Mouse (Mus musculus) frontal cortex, adult (tissue): ENCODE data around the gene Ttll4.

ENCODE experiments used
- ATAC-seq: cut with Nextera tagmentation; 2 replicates; pipeline ENCODE4 v1.9.2; 2017; ENCODE audit warnings: mild to moderate bottlenecking, moderate library complexity, mixed read lengths; ENCODE audit not compliant: low TSS enrichment

Gene Ttll4

DNA sequence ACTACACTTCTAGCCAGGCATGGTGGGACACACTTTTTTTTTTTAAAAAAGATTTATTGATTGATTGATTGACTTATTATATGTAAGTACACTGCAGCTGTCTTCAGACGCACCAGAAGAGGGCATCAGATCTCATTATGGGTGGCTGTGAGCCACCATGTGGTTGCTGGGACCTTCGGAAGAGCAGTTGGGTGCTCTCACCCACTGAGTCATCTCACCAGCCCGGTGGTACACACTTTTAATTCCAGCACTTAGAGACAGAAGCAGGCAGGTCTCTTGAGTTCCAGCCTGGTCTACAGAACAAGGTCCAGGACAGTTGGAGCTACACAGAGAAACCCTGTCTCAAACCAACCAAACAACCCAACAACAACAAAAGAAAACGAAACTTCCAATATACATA is 50.5 kb downstream of the Ttll4 start:
- ATAC-seq, result no peak

DNA sequence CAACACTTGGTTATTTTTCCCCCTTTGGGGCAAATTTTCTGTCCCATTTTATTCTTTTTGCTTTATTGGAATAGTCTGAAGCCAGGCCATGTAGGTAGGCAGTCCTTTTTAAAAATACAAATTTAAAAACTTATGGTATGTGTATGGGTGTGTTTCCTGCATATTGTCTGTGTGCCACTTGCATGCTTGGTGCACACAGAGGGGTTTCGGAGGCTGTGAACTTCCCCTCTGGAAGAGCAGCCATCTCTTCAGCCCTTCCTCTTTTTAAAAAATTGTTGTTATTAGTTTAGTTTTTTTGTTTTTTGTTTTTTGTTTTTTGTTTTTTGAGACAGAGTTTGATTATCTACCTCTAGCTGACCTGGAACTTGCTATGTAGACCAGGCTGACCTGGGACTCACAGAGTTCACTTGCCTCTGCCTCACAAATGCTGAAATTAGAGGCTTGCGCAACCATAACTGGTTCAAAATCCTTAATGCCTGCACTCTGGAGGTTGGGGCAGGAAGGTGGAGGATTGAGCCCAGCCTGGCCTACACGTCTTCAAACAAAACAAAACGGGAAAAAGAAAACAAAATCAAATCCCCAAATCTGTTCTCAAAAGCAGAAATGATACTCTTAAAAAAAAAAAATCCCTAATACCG is 51.0 kb downstream of the Ttll4 start:
- no peak for ATAC-seq

DNA sequence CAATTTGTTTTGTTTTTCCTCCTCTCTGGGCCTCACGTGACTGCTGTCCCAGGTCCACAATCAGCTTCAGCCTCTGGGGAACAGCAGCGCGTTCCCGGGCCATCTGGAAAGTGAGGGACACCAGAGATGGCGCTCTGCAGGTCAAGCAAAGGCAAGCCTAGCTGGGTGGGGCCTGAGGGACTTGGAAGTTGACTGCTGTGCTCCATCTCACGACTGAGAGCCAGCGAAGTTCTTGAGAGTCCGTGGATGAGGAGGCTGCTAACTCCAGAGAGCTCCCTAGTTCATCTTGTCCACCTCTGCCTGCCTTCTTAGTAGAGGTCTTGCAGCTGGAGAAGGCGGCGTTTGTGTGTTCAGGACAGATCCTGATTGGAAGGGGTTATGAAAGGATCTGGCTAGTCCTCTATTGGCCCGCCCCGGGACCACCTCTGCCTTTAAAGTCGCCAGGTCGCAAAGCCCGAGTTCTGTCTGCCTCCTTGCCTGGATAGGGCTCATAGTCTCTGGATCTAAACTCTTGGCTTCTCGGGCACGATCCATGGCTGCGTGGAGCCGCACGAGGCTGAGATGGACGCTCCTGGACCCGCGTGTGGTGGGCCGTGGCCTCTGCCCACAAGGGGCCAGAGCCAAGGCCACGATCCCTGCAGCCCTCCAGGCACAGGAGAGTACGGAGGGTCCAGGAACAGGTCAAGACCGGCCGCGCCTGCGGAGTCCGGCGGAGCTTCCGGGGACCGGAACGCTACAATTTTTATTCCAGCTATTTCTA is 51.7 kb downstream of the Ttll4 start, which contains the start of gene Cyp27a1:
Gene Cyp27a1 (plus strand): TSS at position 476 of the 760 bp plus-strand sequence.
- peak; percentile 47; the same call in 1 of the 2 replicates for ATAC-seq

DNA sequence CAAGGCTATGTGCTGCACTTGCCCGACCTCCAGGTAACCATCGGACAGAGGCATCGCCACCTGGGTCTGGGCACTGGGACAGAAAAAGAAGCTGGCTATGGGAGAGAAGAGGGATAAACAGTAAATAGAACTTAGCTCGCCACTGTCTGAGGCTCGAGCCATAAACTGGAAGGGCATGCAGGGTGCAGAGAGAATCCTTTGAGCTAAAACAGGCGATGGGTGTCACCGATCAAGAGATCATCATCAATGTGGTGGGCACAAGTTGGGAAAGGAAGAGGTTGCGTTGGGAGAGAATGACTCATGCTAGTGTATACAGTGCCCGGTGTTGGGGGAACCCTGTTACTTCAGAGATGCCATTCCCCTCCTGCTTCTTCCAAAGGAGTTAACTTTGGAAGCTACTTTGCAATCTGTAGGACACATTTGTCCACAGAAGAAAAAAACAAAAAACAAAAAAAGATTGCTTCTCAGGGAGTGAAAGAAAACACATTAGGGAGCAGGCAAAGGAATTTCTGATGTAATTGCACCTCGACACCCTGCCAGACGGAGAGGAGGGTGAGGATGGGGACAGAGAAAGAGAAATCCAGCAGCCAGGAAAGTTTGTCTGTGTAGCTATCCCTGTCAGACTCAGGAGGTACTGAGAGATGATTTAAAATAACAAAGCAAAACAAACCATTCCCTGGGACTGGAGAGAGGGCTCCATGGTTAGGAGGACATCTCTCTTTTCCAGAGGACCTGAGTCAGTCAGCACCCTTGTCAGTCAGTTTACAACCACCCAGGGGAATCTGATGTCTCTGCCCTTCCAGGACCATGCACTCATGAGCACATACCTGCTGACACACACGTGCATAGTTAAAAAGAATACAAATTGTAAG is 52.5 kb downstream of the Ttll4 start:
- peak; percentile 44; the same call in 1 of the 2 replicates for ATAC-seq

DNA sequence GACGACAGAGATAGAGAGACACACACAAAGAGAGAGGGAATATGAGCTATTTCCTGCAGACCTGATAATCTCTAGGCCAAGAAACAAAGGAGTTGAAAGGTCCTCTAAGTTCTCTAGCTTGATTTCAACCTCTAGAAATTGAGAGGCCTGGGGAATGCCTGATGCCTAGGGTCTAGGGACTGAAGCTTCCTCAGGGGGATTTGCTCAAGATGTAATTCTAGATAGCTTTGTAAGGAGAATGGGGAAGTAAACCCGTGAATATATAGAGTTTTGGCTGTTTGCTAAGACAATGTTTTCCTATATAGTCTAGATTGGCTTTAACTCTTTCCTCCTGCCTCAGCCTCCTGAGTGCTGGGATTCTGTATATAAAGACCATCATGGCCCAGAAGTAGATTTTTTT is 53.4 kb downstream of the Ttll4 start:
- no peak for ATAC-seq

DNA sequence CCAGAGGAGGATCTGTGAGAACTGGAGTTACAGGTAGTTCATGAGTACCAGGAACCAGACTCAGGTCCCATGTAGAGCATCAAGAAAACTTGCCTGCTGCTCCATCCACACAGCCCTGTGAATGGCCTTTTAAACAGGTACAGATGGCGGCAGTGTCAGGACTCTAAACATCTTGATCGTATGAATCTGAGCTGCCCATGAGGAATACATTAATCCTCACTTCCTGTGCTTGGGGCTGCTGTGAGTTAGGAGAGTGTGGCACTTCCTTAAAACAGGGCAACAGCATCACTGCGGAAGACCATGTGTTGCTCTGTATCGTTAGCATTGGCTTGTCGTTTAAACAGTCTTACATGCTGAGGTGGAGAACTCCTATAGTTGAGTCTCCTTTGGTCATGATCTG is 53.9 kb downstream of the Ttll4 start:
- no peak for ATAC-seq

DNA sequence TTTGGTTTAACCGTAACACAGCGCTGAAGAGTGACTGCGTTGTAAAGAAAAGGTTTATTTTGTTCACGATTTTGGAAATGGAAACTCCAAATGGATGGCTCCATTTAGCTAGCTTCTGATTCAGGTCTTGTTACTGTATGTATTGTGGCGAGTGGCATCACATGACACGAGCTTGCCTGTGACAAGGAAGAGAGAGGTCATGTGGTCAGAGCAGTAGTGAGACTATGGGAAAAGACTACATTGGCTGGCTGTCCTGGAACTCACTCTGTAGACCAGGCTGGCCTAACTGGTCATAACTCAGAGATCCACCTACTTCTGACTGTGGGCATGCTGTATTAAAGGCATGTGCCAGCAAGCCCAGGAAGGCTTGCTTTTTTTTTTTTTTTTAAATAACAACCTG is 54.3 kb downstream of the Ttll4 start:
- no peak for ATAC-seq

DNA sequence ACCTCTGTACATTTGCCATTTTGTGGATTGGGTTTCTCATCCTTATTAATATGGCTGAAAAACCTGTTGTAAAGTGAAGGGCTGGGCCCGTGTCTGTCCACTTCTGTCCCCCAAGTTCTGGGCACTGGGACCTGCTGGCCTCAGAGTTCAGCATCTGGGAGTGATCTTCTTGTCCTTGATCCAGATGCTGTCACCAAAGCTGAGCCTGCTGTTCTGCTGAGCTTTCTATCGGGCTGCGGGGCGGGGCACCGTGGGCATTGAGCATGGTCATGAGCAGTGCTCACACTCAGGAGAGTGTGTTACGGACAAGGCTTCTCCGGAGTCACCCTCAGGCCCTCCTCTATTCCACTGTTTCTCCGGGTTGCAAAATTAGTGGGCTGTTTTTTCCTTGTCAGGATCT is 56.6 kb downstream of the Ttll4 start:
- no peak for ATAC-seq

DNA sequence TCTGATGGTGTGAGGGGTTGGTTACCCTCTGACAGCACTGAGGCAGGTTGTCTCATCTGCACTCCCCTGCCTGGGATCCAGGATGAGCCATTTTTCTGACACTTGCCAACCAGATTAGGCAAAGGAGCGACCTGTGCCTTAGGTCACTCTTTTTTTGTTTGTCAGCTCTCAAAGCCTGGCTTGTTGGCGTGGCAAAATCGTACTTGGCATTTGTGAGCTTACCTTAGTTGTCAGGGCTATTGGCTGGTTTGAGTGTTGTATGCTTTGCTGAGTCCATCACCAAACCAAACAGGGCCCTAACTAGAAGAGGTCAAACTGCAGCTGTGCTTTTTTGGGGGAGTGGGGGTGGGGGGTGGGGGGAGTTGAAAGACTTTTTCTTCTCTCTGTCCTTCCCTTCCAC is 57.7 kb downstream of the Ttll4 start:
- ATAC-seq, result no peak

DNA sequence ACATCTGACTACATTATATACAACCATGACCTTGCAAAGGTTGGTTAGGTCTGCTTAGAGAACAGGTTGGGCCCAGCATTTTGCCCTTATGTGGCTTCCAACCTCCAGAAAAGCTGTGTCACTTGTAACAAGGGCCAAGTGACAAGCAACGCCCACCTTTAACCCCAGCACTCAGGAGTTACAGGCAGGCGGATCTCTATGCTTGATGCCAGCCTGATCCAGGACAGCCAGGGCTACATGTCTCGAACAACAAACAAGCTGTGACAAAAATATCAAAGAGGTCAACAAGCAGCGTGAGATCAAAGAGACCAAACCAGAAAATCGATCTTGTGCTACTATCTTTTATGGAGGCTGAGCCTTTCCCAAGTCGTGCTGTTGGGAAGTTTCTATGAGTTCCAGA is 60.1 kb downstream of the Ttll4 start:
- no peak for ATAC-seq

DNA sequence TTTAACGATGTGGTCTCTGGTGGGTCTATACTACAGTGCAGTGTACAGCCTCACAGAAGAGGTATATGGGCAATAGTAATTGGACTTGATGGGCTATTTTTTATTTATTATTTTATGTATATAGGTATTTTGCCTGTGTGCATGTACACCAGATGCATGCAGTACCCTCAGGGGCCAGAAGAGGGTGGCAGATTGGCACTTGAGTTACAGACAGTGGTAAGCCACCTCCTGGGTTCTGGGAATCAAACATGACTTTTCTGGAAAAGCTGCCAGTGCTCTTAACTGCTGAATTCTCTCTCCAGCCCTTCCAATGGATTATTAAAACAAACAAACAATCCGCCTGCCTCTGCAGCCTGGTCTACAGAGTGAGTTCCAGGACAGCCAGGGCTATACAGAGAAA is 62.2 kb downstream of the Ttll4 start:
- ATAC-seq, result no peak

DNA sequence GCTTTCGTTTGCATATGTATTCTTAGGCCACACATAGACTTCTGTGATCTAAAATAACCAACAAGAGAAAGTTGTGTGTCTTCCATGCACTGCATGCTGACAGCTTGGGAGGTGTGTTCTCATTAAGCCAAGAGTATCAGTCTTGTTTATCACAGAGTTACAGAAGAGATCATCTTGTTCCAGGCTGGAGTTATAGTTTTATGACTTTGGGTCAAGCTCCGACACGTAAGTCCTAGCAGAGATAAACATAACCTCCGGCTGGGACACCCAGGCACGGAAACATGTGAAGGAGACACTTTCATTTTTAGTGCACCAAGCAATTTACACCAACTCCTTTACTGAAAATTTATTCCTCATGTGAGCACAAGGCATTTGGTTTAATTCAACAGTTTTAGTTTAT is 64.6 kb downstream of the Ttll4 start:
- ATAC-seq, result no peak

DNA sequence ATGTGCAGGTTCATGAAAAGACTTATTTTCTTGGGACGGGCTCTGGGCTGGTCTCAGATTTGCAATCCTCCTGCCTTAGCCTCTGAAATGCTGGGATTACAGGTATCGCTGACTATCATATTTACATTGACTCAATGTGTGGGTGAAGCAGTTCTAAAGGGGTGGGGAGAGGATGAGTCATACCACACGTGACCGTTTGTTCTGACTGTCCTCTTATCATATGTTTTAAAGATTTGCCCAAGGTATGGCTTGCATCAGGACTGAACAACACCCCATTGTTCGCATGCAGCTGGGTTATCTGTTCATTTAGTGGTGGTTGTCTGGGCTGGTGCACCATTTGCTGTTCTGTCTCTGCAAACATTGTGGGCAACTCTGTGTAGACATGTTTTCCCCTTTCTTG is 65.1 kb downstream of the Ttll4 start:
- no peak for ATAC-seq

DNA sequence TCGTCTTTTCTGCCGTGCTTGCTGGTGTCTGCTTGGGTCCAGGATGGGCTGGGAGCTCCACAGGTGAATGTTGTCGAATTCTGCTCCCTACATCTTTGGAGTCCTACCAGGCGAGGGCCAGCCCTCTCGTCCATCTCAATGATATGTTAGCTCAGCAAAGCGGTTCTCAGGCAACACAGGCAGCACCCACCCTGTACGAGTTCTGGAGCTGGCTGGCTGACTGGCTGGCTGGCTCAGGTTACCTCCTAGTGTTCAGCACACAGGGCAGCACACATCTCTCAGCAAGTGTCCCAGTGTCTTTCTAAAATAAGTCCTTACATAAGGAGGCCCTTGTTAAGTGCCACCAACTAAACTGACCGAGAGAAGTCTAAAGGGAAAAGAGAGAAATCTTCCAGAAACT is 66.9 kb downstream of the Ttll4 start:
- ATAC-seq, result no peak

DNA sequence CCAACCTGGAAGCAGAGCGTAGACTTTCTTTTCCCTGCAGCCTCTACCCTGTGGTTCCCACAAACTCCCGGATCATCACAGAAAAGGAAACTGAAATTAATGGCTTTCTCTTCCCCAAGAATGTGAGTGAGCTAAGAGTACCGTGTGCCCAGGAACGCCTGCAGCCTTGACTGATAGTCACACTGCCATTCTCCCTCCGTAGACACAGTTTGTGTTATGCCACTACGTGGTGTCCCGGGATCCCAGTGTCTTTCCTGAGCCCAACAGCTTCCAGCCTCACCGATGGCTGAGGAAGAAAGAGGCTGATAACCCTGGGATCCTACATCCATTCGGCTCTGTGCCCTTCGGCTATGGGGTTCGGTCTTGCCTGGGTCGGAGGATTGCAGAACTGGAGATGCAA is 75.4 kb downstream of the Ttll4 start:
- no peak for ATAC-seq

DNA sequence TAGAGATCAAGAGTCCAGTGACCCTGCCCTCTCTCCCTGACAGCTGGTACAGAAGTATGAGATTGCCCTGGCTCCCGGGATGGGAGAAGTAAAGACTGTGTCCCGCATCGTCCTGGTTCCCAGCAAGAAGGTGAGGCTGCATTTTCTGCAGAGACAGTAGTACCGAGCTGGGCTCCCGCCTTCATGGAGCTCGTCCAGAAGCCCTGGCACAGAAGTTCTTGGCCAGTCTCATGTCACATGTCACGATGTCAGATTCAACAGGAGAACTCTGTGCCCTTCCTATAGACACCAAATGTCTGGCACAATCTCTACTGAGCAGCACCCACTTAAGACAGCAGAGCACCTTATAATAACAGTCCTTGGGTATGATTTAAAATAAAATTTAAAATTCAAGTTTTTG is 76.0 kb downstream of the Ttll4 start:
- ATAC-seq, result no peak

DNA sequence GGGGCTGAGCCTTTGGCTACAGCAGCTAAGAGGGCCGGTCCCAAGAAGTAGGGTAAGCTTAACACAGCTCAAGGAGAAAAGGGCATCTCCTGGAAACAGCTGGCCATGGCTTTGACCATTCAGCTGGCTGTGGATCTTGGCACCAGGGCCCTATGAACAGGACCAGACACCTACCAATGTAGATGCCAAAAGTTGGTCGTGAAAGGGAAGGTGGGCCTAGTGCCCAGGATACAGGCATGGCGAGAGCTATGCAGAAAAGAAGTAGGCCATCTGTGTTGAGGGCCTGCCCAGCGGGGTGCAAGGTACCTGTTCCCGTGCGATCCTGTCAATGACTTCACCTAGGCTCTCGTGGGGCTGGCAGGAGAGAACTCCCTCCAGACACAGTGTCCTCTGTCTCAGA is 79.3 kb downstream of the Ttll4 start:
- no peak for ATAC-seq

DNA sequence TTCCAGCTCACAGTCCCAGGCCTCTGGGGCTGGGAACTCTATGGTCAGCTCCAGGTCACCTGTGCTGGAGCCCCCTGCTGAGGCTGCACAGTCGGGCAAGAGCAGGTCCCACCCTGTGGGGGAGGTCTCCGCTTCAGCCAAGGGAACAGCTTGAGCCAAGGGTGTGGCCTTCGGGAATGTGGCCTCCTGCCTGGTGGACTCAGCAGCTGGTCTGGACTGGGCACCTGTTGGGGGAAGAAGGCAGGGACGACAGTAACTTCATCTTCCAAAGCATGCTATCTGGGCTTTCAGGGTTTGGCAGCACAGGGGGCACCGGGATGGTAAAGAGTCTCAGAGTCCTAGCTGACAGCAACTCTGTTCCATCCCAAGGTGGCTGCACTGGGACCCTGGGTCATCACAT is 85.8 kb downstream of the Ttll4 start:
- ATAC-seq, result no peak

DNA sequence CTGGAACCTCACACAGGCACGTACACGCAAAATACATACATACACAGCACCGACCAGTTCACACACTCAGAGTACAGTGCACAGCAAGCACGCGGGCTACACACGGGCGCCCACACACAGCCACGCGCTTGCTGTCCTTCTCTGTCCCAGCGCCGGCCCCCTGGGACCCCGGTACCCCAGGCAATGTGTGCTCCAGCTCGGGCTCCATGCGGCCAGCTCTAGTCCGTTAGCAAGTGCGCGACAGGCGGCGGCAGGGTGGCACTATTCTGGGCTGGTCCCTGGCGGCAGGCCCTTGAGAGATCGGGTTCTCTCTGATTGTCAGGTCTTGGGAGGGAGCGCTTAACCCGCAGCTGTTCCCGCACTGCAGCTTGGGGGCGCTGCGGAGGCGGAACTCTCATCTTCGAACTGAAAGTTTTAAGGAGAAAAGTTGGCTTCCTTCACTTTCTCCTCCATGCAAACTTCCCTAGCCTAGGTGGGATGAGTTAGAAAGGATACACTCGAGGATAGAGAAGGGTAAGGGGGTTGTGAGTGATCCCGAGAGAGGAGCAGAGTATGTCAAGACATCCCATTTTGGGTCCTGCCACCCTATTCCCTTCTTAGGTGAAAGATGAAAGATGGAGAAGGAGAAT is 87.2 kb downstream of the Ttll4 start, which contains the start of gene Prkag3:
Gene Prkag3 (minus strand): TSS at position 579 of the 629 bp plus-strand sequence.
- peak; percentile 67; the same call in 1 of the 2 replicates for ATAC-seq

DNA sequence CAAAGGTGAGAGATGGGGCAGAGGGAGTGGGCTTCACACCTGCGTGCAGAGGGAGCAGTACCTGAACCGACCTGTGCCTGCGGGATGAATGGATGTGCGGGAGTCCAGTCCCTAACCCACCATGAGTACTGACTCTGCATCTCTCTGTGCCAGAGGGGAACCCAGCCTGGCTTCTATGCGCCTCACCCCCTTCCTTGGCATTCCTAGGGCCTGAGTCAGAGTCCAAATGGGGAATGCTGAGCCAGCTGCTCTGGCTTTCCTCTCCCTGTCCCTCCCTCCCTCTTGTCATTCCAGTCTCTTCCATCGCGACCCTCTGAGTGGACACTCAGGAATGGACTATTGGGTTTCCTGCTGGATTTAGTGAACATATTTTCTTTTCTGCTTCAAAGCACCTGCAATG is 87.8 kb downstream of the Ttll4 start:
- ATAC-seq, result no peak

DNA sequence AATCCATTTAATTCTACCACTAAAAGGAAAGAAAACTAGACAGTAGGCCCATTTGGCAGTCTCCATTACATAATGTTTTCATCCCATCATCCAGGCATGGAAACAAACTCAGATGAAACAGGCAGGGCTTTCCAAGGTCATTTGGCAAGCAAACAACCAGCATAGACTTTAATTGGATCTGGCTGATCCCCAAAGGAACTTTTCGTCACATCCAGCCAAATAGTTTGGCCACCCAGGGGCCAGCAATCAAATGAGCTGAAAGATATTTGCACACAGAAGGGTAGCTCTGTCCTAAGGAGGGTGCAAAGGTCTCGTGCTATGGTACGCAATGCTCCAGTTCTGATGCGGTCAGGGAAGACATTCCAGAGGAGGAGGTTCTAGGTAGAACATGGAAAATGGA is 89.1 kb downstream of the Ttll4 start:
- 0 out of 2 replicates have a peak, but pooled peaks have one; percentile 31 for ATAC-seq

DNA sequence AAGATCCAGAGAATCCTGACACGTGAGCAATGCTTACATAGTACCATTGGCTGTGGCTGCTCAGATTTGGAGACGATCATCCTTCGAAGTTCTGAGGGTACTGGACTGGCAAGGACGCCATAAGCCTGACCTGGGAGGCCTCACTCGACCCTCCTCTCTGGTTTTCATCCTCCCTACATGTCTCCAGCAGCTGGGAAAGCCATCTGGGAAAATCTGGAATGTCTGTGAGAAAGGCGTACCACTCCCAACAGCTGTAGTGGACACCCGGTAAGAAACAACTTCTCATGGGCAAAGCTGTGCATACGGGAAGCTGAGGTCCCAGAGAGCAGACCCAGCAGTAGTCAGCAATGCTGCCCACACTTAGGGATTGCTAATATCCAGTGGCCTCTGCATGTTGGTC is 90.6 kb downstream of the Ttll4 start:
- no peak for ATAC-seq
